Mouse (Mus musculus): Measurements from ENCODE around the gene Evpl. TPM values are rescaled to one million over a fixed set of nuclear protein-coding genes. Genes with fewer than 3 reads are reported as not detected.

The Evpl gene
- total and polyA plus RNA-seq, 3 experiments: 0.01 to 0.05 TPM; not detected in 1

DNA sequence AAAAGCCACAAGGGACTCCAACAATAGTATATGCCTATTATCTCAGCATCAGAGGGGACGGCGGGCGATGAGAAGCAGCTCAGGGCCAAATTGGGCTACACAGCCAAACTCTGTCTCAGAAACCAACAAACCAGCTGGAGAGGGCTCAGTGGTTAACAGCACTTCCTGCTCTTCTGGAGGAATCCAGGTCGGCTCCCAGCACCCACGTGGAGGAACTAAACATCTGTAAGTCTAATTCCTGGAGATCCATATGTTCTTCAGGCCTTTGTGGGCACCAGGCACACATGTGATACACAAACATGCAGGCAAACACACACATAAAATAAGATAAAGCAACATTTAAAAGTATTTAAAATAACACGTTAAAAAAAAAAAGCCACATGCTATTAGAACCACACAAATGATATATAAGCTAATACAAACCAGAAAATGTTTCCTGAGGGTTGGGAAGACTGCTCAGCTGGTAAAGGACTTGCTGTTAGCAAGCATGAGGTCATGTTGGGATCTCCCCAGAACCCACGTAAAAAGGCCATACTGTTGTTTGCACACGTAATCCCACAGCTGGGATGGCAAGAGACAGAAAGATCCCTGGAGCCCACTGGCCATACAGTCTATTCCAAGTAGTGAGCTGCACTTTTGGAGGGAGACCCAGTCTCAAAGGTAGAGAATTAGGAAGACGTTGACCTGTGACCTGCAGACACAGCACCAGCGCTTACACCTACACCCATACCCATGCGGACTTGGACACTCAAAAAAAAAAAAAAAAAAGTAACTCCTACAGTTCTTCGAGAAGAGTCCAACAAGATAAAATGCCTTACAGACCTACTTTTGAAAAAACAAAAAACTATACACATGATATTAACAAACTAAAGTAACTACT is 35.0 kb upstream of the Evpl start:
- DNase-seq (ENCODE audit: low spot score) (no peak), ATAC-seq (ENCODE audit: extremely low read depth, insufficient number of reproducible peaks, low FRiP score, poor library complexity, severe bottlenecking) (no peak)
- TF ChIP-seq TAL1 (conservative IDR thresholded peaks at IDR 0.05; ENCODE audit: low read depth, low read length): no peak
- TF ChIP-seq GATA1 (IDR thresholded peaks at IDR 0.05; ENCODE audit: borderline replicate concordance, low read length): no peak
- no peak for TF ChIP-seq CTCF (IDR thresholded peaks at IDR 0.05; ENCODE audit: low read depth, low read length)
- no peak for TF ChIP-seq GATA2 (IDR thresholded peaks at IDR 0.05; ENCODE audit: borderline replicate concordance, low read depth, low read length)
- TF ChIP-seq POLR2AphosphoS5 (IDR thresholded peaks at IDR 0.05; ENCODE audit: insufficient replicate concordance, low read depth, low read length): no peak
- no peaks in the 10 kb centered on the region for H3K27me3 ChIP-seq (ENCODE audit: insufficient read depth, low read length)
- H3K4me3 ChIP-seq (ENCODE audit: low read depth, low read length): peak overlapping the region; percentile 97
- H3K9me3 ChIP-seq (replicated peaks): no peaks in the 10 kb centered on the region
- peaks cover 56% of the 10 kb centered on the region for H3K36me3 ChIP-seq (replicated peaks)
- H3K4me1 ChIP-seq (ENCODE audit: insufficient read depth, low read depth, low read length): peaks cover 45% of the 10 kb centered on the region

DNA sequence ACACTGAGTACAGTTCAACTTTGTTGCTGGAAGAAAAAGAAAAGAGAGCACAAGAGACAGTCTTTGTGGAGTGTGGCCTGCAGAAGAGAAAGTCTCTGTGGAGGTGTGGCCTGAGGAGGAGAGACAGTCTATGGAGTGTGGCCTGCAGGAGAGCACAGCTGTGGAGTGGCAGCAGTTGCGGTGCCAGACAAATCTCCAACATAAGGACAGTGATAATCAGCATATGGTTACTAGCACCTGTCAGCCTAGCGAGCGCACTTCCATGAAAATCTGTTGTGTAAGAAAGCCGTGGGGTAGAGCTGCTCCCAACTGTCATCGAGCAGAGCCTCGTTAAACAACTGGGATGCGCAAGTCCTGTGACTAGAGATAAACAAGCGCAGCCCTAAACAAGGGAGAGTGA is 31.7 kb upstream of the Evpl start:
- no peaks in the 10 kb centered on the region for H3K27me3 ChIP-seq (ENCODE audit: insufficient read depth, low read length)
- no peak for ATAC-seq (ENCODE audit: extremely low read depth, insufficient number of reproducible peaks, low FRiP score, poor library complexity, severe bottlenecking)
- 0 out of 2 replicates have a peak, but pooled peaks have one; percentile 21 for TF ChIP-seq TAL1 (conservative IDR thresholded peaks at IDR 0.05; ENCODE audit: low read depth, low read length)
- no peak for TF ChIP-seq CTCF (IDR thresholded peaks at IDR 0.05; ENCODE audit: low read depth, low read length)
- peaks cover 50% of the 10 kb centered on the region for H3K4me1 ChIP-seq (ENCODE audit: insufficient read depth, low read depth, low read length)
- peak overlapping the region; percentile 7; the same call in 1 of the 2 replicates for H3K4me3 ChIP-seq (ENCODE audit: low read depth, low read length)
- no peak for DNase-seq (ENCODE audit: low spot score)
- peaks cover 80% of the 10 kb centered on the region for H3K36me3 ChIP-seq (replicated peaks)
- no peaks in the 10 kb centered on the region for H3K9me3 ChIP-seq (replicated peaks)

DNA sequence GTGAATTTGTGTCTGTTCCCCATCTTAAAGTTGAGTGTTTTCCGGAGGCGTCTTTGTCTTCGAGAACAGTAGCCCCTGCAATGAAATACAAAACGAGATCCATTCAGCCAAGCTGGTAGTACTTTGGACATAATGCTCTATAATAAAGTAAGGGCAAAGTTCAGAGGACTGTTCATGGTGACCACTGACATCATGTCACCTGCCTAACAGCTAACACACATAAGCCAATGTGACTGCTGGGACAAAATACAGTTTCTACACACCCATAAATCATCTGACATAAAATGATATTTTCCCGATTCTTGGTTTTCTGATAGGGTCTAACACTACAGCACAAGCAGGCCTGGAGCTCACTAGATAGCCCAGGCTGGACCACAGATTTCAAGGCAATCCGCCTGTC is 30.4 kb upstream of the Evpl start:
- Histone ChIP-seq H3K4me1 (ENCODE audit: insufficient read depth, low read depth, low read length) (peaks cover 48% of the 10 kb centered on the region), H3K36me3 (replicated peaks) (peaks cover 92% of the 10 kb centered on the region), H3K27me3 (ENCODE audit: insufficient read depth, low read length) (no peaks in the 10 kb centered on the region), H3K9me3 (replicated peaks) (no peaks in the 10 kb centered on the region), H3K4me3 (ENCODE audit: low read depth, low read length) (no peak overlapping the region)
- DNase-seq (ENCODE audit: low spot score) (no peak), ATAC-seq (ENCODE audit: extremely low read depth, insufficient number of reproducible peaks, low FRiP score, poor library complexity, severe bottlenecking) (no peak)
- TF ChIP-seq CTCF (IDR thresholded peaks at IDR 0.05; ENCODE audit: low read depth, low read length) (no peak), GATA2 (IDR thresholded peaks at IDR 0.05; ENCODE audit: borderline replicate concordance, low read depth, low read length) (no peak), GATA1 (IDR thresholded peaks at IDR 0.05; ENCODE audit: borderline replicate concordance, low read length) (no peak), POLR2AphosphoS5 (IDR thresholded peaks at IDR 0.05; ENCODE audit: insufficient replicate concordance, low read depth, low read length) (no peak), TAL1 (conservative IDR thresholded peaks at IDR 0.05; ENCODE audit: low read depth, low read length) (no peak)

DNA sequence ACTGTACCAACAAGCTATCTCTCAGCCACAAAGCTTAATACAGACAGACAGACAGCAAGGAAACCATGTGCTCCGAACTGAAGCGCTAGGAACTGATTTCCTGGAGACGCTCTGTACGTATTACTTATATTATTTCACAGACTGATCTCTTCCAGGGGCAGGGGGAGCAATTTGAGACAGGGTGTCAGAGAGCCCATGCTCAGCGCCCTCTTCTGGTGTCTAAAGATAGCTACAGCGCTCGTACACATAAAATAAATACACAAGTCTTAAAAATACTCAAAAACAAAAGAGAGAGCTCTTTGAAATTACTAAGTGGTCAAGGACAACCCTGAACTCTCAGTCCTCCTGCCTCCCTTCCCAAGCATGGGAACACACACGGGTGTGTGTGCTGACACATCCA is 29.8 kb upstream of the Evpl start:
- Histone ChIP-seq H3K36me3 (replicated peaks) (peaks cover 98% of the 10 kb centered on the region), H3K27me3 (ENCODE audit: insufficient read depth, low read length) (no peaks in the 10 kb centered on the region), H3K9me3 (replicated peaks) (no peaks in the 10 kb centered on the region), H3K4me3 (ENCODE audit: low read depth, low read length) (no peak overlapping the region), H3K4me1 (ENCODE audit: insufficient read depth, low read depth, low read length) (peaks cover 44% of the 10 kb centered on the region)
- no peak for TF ChIP-seq CTCF (IDR thresholded peaks at IDR 0.05; ENCODE audit: low read depth, low read length)
- TF ChIP-seq GATA2 (IDR thresholded peaks at IDR 0.05; ENCODE audit: borderline replicate concordance, low read depth, low read length): no peak
- TF ChIP-seq GATA1 (IDR thresholded peaks at IDR 0.05; ENCODE audit: borderline replicate concordance, low read length): no peak
- no peak for TF ChIP-seq POLR2AphosphoS5 (IDR thresholded peaks at IDR 0.05; ENCODE audit: insufficient replicate concordance, low read depth, low read length)
- no peak for TF ChIP-seq TAL1 (conservative IDR thresholded peaks at IDR 0.05; ENCODE audit: low read depth, low read length)
- no peak for ATAC-seq (ENCODE audit: extremely low read depth, insufficient number of reproducible peaks, low FRiP score, poor library complexity, severe bottlenecking)
- DNase-seq (ENCODE audit: low spot score): no peak

DNA sequence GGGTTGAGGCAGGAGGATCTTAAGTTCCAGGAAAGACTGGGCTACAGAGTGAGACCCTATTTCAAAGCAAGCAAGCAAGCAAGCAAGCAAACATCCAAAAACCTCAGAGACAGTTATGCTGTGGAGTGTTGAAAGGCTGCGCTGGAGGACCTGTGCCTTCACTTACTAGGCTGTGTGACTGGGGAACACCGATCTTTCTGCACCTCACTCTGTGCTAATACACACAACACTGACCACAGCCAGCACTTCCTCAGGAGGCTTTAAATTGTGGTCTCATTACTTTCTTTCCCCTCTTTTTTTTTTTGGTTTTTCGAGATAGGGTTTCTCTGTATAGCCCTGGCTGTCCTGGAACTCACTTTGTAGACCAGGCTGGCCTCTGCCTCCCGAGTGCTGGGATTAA is 28.0 kb upstream of the Evpl start:
- Histone ChIP-seq H3K36me3 (replicated peaks) (peaks cover 98% of the 10 kb centered on the region), H3K4me1 (ENCODE audit: insufficient read depth, low read depth, low read length) (peaks cover 30% of the 10 kb centered on the region), H3K4me3 (ENCODE audit: low read depth, low read length) (no peak overlapping the region), H3K9me3 (replicated peaks) (no peaks in the 10 kb centered on the region), H3K27me3 (ENCODE audit: insufficient read depth, low read length) (no peaks in the 10 kb centered on the region)
- no peak for DNase-seq (ENCODE audit: low spot score)
- TF ChIP-seq POLR2AphosphoS5 (IDR thresholded peaks at IDR 0.05; ENCODE audit: insufficient replicate concordance, low read depth, low read length): no peak
- no peak for TF ChIP-seq TAL1 (conservative IDR thresholded peaks at IDR 0.05; ENCODE audit: low read depth, low read length)
- TF ChIP-seq GATA1 (IDR thresholded peaks at IDR 0.05; ENCODE audit: borderline replicate concordance, low read length): no peak
- TF ChIP-seq CTCF (IDR thresholded peaks at IDR 0.05; ENCODE audit: low read depth, low read length): no peak
- TF ChIP-seq GATA2 (IDR thresholded peaks at IDR 0.05; ENCODE audit: borderline replicate concordance, low read depth, low read length): no peak
- ATAC-seq (ENCODE audit: extremely low read depth, insufficient number of reproducible peaks, low FRiP score, poor library complexity, severe bottlenecking): no peak

DNA sequence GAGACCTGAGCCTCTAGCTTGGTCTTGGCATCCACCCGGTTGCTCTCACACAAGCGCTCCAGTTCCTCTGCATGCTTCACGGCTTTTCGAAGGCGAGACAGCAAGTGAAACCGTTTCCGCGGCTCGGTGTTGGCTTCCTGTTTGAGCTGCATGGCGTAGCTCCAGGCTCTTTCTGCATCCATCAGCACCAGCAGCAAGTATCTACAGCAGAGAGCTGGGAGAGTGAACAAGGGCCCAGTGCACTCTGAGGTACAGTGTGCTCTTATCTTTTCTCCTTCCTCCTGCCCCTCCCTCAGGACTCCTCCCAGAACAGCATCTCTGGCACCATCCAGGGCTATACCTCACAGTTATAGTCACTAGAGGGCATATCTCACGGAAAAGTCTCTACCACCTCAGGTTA is 27.5 kb upstream of the Evpl start:
- Histone ChIP-seq H3K4me3 (ENCODE audit: low read depth, low read length) (no peak overlapping the region), H3K27me3 (ENCODE audit: insufficient read depth, low read length) (no peaks in the 10 kb centered on the region), H3K4me1 (ENCODE audit: insufficient read depth, low read depth, low read length) (peaks cover 27% of the 10 kb centered on the region), H3K9me3 (replicated peaks) (no peaks in the 10 kb centered on the region), H3K36me3 (replicated peaks) (peaks cover 98% of the 10 kb centered on the region)
- ATAC-seq (ENCODE audit: extremely low read depth, insufficient number of reproducible peaks, low FRiP score, poor library complexity, severe bottlenecking) (no peak), DNase-seq (ENCODE audit: low spot score) (no peak)
- TF ChIP-seq GATA1 (IDR thresholded peaks at IDR 0.05; ENCODE audit: borderline replicate concordance, low read length) (no peak), POLR2AphosphoS5 (IDR thresholded peaks at IDR 0.05; ENCODE audit: insufficient replicate concordance, low read depth, low read length) (no peak), TAL1 (conservative IDR thresholded peaks at IDR 0.05; ENCODE audit: low read depth, low read length) (no peak), GATA2 (IDR thresholded peaks at IDR 0.05; ENCODE audit: borderline replicate concordance, low read depth, low read length) (no peak), CTCF (IDR thresholded peaks at IDR 0.05; ENCODE audit: low read depth, low read length) (no peak)
